Mouse (Mus musculus) sigmoid colon, adult 10 weeks (tissue): Measurements from ENCODE around the gene Slc5a2. TPM values are rescaled to one million over a fixed set of nuclear protein-coding genes. Genes with fewer than 3 reads are reported as not detected.

Experiments used
- polyA plus RNA-seq: library from polyadenylated mRNA; stranded (reverse); fragments of 350-450 nt; fragmentation: Illumina TruSeq; extraction: RNeasy Lipid Tissue Mini Kit (QIAGEN cat#74804); gene quantifications from one replicate; pipeline ENCODE4 v1.2.3, GENCODE M21; 2014; ENCODE audit warnings: low read depth, low replicate concordance

Slc5a2 gene
- polyA plus RNA-seq = not detected

DNA sequence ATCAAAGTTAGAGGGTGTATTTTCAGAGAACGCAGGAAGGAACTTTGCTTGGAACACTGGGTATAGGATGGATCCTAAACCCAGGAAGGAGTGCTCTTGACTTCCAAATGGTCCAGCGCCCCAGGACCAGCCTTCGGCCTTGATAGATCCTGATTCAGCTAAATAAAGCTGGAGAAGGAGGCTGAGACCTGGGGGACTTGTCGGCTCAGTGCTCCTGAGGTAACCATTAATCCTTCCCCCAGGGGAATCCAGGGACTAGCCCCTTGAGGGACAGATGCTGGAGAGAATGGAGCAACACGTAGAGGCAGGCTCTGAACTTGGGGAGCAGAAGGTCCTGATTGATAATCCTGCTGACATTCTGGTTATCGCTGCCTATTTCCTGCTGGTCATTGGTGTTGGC is at the start of gene Slc5a2:
TSS of gene Slc5a2 (plus strand) at position 247 of the 400 bp plus-strand sequence.

DNA sequence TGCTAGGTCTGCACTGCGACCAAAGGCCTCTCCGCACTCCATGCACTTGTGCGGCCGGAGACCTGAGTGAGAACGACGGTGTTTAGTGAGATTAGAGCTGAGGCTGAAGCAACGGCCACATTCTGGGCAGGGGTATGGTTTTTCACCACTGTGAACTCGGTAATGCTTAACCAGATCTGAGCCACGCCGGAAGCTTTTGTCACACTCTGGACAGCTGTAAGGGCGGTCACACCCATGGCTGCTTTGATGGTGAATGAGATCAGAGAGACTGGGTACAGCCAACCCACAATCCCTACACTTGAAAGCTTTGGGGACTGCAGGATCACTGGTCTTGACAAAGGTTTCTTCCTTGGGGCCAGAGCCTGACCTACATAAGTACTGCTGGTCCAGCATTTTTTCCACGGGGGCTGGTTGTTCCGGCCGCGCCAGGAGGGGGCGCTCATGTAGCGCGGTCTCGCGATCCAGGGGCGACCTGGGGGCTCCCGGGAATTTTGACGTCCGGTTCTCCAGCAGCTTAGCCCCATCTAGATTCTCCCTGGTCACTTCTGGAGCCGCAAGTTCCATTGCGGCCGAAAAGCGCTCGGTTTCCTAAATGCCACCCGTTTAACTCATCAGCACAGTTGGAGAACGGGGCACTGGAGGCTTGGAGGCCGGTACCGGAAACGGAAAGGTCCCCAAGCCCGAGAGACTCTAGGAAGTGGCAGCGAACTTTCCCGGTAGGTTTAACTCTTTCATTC is 28.4 kb upstream of the Slc5a2 start, which contains the start of gene Armc5:
TSS of gene Armc5 (plus strand) at position 487 of the 737 bp plus-strand sequence.

DNA sequence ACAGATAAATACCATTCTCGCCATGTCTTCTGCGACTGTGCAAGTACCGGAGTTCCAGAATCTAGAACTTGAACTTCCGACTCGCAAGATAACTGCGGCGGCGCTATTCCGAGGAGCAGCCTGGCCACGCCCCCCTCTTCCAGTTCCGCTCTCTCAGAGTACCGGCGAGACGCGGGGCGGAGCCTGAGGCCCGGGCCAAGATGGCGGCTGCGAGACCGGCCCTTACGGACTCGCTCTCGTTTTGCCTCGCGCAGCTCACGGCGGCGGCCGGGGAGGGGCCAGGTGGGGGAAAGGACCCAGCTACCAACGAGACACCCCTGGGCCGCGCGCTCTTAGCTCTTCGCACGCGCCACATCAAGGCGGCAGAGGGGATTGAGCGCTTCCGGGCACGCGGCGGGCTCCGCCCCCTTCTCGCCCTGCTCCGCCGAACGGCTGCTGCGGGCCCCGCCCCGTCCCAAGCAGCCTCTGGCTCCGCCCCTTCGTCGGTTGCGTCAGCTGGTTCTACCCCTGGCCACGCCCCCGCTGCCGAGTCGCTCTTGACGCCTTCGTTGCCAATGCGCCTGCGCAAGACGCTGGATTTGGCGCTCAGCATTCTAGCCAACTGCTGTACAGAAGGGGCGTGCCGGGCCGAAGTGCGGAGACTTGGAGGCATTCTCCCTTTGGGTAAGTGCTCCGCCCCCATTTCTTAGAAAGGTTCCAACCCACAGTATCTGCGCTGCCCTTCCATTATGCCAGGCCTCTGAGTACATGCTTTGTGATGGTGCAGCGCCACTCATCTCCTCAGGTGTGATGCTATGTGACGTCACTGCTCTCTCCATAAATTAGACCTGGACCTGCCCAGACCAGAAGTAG is 27.3 kb upstream of the Slc5a2 start, which contains the start of gene 9130023H24Rik:
TSS of gene 9130023H24Rik (minus strand) at position 105 of the 852 bp plus-strand sequence.

DNA sequence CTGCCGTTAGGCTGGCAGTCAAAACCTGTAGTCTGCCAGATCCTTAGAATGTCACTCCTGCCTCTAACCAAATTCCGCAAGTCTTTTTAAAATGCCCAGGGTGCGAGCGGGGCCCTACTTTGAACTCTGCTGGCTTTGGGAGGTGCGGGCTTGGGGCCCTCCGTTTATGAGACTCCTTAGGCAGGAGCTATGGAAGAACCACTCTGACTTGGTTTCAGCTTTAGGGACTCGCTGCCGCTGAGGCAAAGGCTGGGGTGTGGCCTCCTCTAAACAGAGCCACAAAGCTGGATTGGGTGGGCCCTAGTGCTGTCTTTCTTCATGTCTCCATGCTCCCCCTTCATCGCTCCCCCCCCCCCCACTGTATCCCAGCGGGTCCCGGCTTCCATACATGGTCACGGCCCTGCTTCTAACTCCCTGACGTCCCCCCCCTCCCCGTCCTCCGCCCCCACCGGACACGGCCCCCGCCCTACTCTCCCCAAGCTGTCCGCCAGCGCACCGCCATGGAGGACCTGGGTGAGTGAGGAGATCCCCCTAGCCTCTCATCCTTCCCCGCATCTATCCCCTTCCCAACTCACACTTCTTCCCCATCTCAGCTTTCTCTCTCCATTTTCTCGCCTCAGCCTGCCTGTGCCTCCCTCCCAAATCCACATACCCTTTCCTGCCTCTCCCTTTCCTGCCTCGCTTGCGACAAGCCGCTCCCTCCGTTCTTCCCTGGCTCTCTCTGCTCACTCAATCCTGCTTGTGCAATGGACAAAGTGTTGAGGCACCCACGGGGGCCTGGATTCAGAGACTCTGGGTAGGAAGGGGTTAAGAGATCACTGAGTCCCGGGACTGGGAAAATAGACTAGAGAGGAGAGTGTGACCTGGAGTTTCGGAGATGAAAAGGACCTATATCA is 18.7 kb upstream of the Slc5a2 start, which contains the start of gene Tgfb1i1:
TSS of gene Tgfb1i1 (plus strand) at position 317 of the 896 bp plus-strand sequence.

DNA sequence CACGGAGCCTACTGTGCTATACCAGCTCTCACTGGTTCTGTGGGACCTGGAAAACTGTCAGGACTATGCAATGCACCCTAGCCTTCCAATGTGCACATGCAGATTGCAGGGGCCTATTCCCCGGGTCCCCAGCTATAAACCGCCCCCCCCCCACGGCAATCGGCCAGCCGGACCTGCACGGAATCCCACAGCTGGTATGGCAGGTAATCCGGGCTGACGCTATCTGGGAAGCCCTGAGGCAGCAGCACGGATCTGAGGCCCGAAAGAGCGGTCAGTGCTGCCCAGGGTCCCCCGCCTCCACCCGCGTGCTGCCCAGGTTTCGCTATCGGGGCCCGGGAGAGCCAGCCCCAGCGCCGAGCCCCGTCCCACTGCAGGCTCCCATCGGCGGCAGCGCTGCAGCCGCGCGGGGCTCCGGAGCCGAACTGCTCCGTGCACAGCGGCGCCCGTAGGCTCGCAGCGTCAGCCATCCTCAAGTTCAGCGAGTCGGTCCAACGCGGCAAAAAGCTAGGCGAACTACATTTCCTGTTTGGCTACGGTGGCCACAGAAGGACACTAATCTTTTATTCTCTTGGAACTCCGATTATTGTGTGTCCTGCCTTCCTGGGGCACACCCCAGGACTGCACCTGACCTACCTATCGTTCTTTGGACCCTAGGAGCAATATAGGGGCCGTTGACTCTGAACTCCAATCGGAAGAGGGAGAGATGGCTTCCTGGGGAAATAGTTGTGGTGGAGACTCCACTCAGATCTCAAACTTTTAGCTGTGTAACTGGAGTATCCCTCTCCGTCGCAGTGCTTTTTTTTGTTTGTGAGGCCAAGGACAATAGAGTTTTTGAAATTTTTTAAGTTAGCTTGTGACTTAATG is 32.4 kb downstream of the Slc5a2 start, which contains the start of gene BC017158:
TSS of gene BC017158 (minus strand) at position 554 of the 864 bp plus-strand sequence.

Other genes with a start within 250 kb of the Slc5a2 start
- gene Itgam, start 203.0 kb upstream of the Slc5a2 start, polyA plus RNA-seq = 10.1 TPM
- not detected for gene Gm49368, start 203.0 kb upstream of the Slc5a2 start, polyA plus RNA-seq
- 2.9 TPM for gene Itgax, start 136.1 kb upstream of the Slc5a2 start, polyA plus RNA-seq
- not detected for gene Itgad, start 111.3 kb upstream of the Slc5a2 start, polyA plus RNA-seq
- not detected for gene Cox6a2, start 59.3 kb upstream of the Slc5a2 start, polyA plus RNA-seq
- 0.22 TPM for gene Armc5, start 28.3 kb upstream of the Slc5a2 start, polyA plus RNA-seq
- gene 9130023H24Rik, start 27.6 kb upstream of the Slc5a2 start, polyA plus RNA-seq = 8.0 TPM
- 12.4 TPM for gene Tgfb1i1, start 18.8 kb upstream of the Slc5a2 start, polyA plus RNA-seq
- gene BC017158, start 32.5 kb downstream of the Slc5a2 start, polyA plus RNA-seq = 10.2 TPM
- 33.3 TPM for gene Rgs10, start 153.1 kb downstream of the Slc5a2 start, polyA plus RNA-seq
- 258 TPM for gene Tial1, start 196.1 kb downstream of the Slc5a2 start, polyA plus RNA-seq